Mouse (Mus musculus): ENCODE results near the gene Ephb2.

DNA sequence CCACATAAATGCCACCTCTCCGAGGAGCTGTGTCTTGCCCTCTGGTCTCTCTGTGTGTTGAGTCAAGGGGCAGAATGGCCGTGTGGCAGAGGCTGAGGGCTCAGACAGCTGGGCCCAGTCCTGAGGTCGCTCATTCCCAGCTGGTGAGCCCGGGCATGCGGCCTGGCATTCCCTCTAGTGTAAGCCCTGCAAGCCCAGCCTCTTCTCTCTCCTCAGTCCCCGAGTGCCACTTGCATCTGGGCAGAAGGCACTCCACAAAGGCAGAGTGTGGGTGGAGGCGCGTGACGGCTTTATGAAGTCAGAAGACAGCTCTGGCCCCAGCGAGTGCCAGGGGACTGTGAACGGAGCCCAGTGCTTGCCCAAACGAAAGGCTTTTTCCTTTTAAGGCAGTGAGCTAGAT lies 145.8 kb downstream of the Ephb2 start:
- TF ChIP-seq CTCF (IDR thresholded peaks at IDR 0.05; ENCODE audit: low read depth, low read length) (no peak), TAL1 (conservative IDR thresholded peaks at IDR 0.05; ENCODE audit: low read depth, low read length) (no peak), GATA1 (IDR thresholded peaks at IDR 0.05; ENCODE audit: borderline replicate concordance, low read length) (no peak), POLR2AphosphoS5 (IDR thresholded peaks at IDR 0.05; ENCODE audit: insufficient replicate concordance, low read depth, low read length) (no peak), GATA2 (IDR thresholded peaks at IDR 0.05; ENCODE audit: borderline replicate concordance, low read depth, low read length) (no peak)
